Mouse (Mus musculus) MEL (cell line): ENCODE measurements at regions not wholly inside any gene's neighbourhood (a gene's known extent, or its start where the extent isn't known, plus 50 kb on each side); places are given as distances from the start of the nearest gene placed in this dataset.

ENCODE experiments used
- DNase-seq: peaks from one replicate; pipeline ENCODE4 v3.0.0; 2011; ENCODE audit warnings: low read depth, low spot score
- H3K27ac ChIP-seq: 2 replicates; pipeline ENCODE4 v1.5.1; 2012; ENCODE audit warnings: low read depth, mild to moderate bottlenecking, control low read depth, low read length, moderate library complexity; ENCODE audit not compliant: control insufficient read depth
- H3K27me3 ChIP-seq, 2 experiments: fragments of 150-350 bp in 1 of 2; sonication (generic) in 1 of 2; 2 replicates each; pipeline ENCODE4 v1.6.1; 2012; ENCODE audit warnings: low read length in 2 of 2, mild to moderate bottlenecking in 2 of 2, improper control_type of control experiment in 1 of 2, moderate library complexity in 1 of 2; ENCODE audit not compliant: insufficient read depth in 2 of 2, control insufficient read depth in 1 of 2
- H3K36me3 ChIP-seq, 2 experiments: 2 replicates each; pipeline ENCODE4 v1.6.1; 2012 to 2014; ENCODE audit warnings: low read length in 2 of 2, improper control_type of control experiment in 1 of 2, inconsistent platforms in 1 of 2, mild to moderate bottlenecking in 1 of 2; ENCODE audit not compliant: insufficient read depth in 2 of 2, control insufficient read depth in 1 of 2
- H3K4me1 ChIP-seq, 2 experiments: fragments of 150-350 bp in 1 of 2; sonication (generic) in 1 of 2; 2 replicates each; pipeline ENCODE4 v1.6.1; 2012; ENCODE audit warnings: low read length in 2 of 2, improper control_type of control experiment in 1 of 2, mild to moderate bottlenecking in 1 of 2; ENCODE audit not compliant: insufficient read depth in 2 of 2, control insufficient read depth in 1 of 2
- H3K4me3 ChIP-seq, 2 experiments: fragments of 150-350 bp in 1 of 2; sonication (generic) in 1 of 2; 2 replicates each; pipeline ENCODE4 v1.5.1; 2012; ENCODE audit warnings: low read depth in 2 of 2, low read length in 2 of 2, mild to moderate bottlenecking in 2 of 2, moderate library complexity in 2 of 2, control low read depth in 1 of 2, improper control_type of control experiment in 1 of 2; ENCODE audit not compliant: control insufficient read depth in 1 of 2, insufficient read depth in 1 of 2
- H3K79me2 ChIP-seq: 2 replicates; pipeline ENCODE4 v1.6.1; 2012; ENCODE audit warnings: mild to moderate bottlenecking, low read length, moderate library complexity; ENCODE audit not compliant: control insufficient read depth, poor library complexity, insufficient read depth
- H3K9ac ChIP-seq: 2 replicates; pipeline ENCODE4 v1.6.1; 2012; ENCODE audit warnings: low read depth, mild to moderate bottlenecking, control low read depth, low read length, moderate library complexity; ENCODE audit not compliant: control insufficient read depth, poor library complexity, severe bottlenecking
- H3K9me3 ChIP-seq: fragments of 150-350 bp; sonication (generic); replicated peaks from 2 replicates; pipeline ENCODE4 v1.6.1; 2012; ENCODE audit warnings: mild to moderate bottlenecking, low read length, improper control_type of control experiment, moderate library complexity; ENCODE audit not compliant: insufficient read depth
- CHD1 ChIP-seq: IDR thresholded peaks from 2 replicates; pipeline ENCODE4 v1.6.1; 2012; ENCODE audit warnings: low read depth, mild to moderate bottlenecking, inconsistent platforms, low read length, improper control_type of control experiment
- CHD2 ChIP-seq: IDR thresholded peaks from 2 replicates; pipeline ENCODE4 v1.6.1; 2011; ENCODE audit warnings: low read length, improper control_type of control experiment
- CTCF ChIP-seq, 3 experiments: IDR thresholded peaks in 2 of 3; conservative IDR thresholded peaks in 1 of 3; 2 replicates each; pipeline ENCODE4 v1.5.1; 2011 to 2012; ENCODE audit warnings: low read length in 3 of 3, low read depth in 2 of 3, mild to moderate bottlenecking in 2 of 3, improper control_type of control experiment in 1 of 3, inconsistent platforms in 1 of 3, mixed read lengths in 1 of 3, moderate library complexity in 1 of 3; ENCODE audit not compliant: control insufficient read depth in 1 of 3, insufficient read depth in 1 of 3, poor library complexity in 1 of 3, severe bottlenecking in 1 of 3
- E2F4 ChIP-seq: IDR thresholded peaks from 2 replicates; pipeline ENCODE4 v1.6.1; 2011; ENCODE audit warnings: low read depth, low read length, improper control_type of control experiment, borderline replicate concordance
- EP300 ChIP-seq, 2 experiments: IDR thresholded peaks; 2 replicates each; pipeline ENCODE4 v1.6.1; 2011; ENCODE audit warnings: improper control_type of control experiment in 2 of 2, low read length in 2 of 2, low read depth in 1 of 2, mild to moderate bottlenecking in 1 of 2
- ETS1 ChIP-seq: IDR thresholded peaks from 2 replicates; pipeline ENCODE4 v1.6.1; 2012; ENCODE audit warnings: low read depth, mild to moderate bottlenecking, inconsistent platforms, low read length, improper control_type of control experiment, moderate library complexity
- HCFC1 ChIP-seq: IDR thresholded peaks from 2 replicates; pipeline ENCODE4 v1.6.1; 2012; ENCODE audit warnings: low read depth, mild to moderate bottlenecking, inconsistent platforms, low read length, improper control_type of control experiment, moderate library complexity
- JUND ChIP-seq: IDR thresholded peaks from 2 replicates; pipeline ENCODE4 v1.6.1; 2011; ENCODE audit warnings: low read depth, mild to moderate bottlenecking, improper control_type of control experiment, low read length
- MAFK ChIP-seq: IDR thresholded peaks from 2 replicates; pipeline ENCODE4 v1.6.1; 2011; ENCODE audit warnings: low read depth, mild to moderate bottlenecking, low read length, improper control_type of control experiment, borderline replicate concordance
- MAX ChIP-seq: IDR thresholded peaks from 2 replicates; pipeline ENCODE4 v1.6.1; 2011; ENCODE audit warnings: low read length, improper control_type of control experiment
- MAZ ChIP-seq: IDR thresholded peaks from 2 replicates; pipeline ENCODE4 v1.6.1; 2012; ENCODE audit warnings: low read depth, mild to moderate bottlenecking, inconsistent platforms, low read length, improper control_type of control experiment
- MEF2A ChIP-seq: IDR thresholded peaks from 2 replicates; pipeline ENCODE4 v1.6.1; 2014; ENCODE audit warnings: low read depth, mild to moderate bottlenecking, inconsistent platforms, low read length, improper control_type of control experiment; ENCODE audit not compliant: poor library complexity, insufficient replicate concordance, severe bottlenecking; ENCODE audit errors: extremely low read depth
- MXI1 ChIP-seq: IDR thresholded peaks from 2 replicates; pipeline ENCODE4 v1.6.1; 2011; ENCODE audit warnings: mild to moderate bottlenecking, low read depth, low read length, improper control_type of control experiment
- MYC ChIP-seq: IDR thresholded peaks from 2 replicates; pipeline ENCODE4 v1.6.1; 2011; ENCODE audit warnings: low read depth, mild to moderate bottlenecking, low read length, improper control_type of control experiment, moderate library complexity
- NELFE ChIP-seq: IDR thresholded peaks from 2 replicates; pipeline ENCODE4 v1.6.1; 2011; ENCODE audit warnings: low read depth, low read length, improper control_type of control experiment
- NRF1 ChIP-seq: IDR thresholded peaks from 2 replicates; pipeline ENCODE4 v1.6.1; 2014; ENCODE audit warnings: low read depth, mild to moderate bottlenecking, inconsistent platforms, low read length, improper control_type of control experiment, moderate library complexity; ENCODE audit not compliant: poor library complexity, insufficient read depth, severe bottlenecking
- POLR2A ChIP-seq, 2 experiments: IDR thresholded peaks; 2 replicates each; pipeline ENCODE4 v1.6.1; 2011 to 2012; ENCODE audit warnings: low read length in 2 of 2, mild to moderate bottlenecking in 2 of 2, control low read depth in 1 of 2, improper control_type of control experiment in 1 of 2, low read depth in 1 of 2, moderate library complexity in 1 of 2; ENCODE audit not compliant: control insufficient read depth in 1 of 2, insufficient read depth in 1 of 2, poor library complexity in 1 of 2
- POLR2AphosphoS2 ChIP-seq: IDR thresholded peaks from 2 replicates; pipeline ENCODE4 v1.6.1; 2011; ENCODE audit warnings: low read length, improper control_type of control experiment
- POLR2AphosphoS5 ChIP-seq: IDR thresholded peaks from 2 replicates; pipeline ENCODE4 v1.6.1; 2012; ENCODE audit warnings: low read depth, borderline replicate concordance, mild to moderate bottlenecking, inconsistent platforms, low read length, moderate library complexity, mixed read lengths
- RAD21 ChIP-seq: IDR thresholded peaks from 2 replicates; pipeline ENCODE4 v1.6.1; 2011; ENCODE audit warnings: mild to moderate bottlenecking, low read depth, low read length, improper control_type of control experiment
- RCOR1 ChIP-seq: IDR thresholded peaks from 2 replicates; pipeline ENCODE4 v1.6.1; 2012; ENCODE audit warnings: low read depth, mild to moderate bottlenecking, inconsistent platforms, low read length, improper control_type of control experiment
- SIN3A ChIP-seq: IDR thresholded peaks from 2 replicates; pipeline ENCODE4 v1.6.1; 2012; ENCODE audit warnings: low read length, improper control_type of control experiment, inconsistent platforms
- SMC3 ChIP-seq: IDR thresholded peaks from 2 replicates; pipeline ENCODE4 v1.6.1; 2011; ENCODE audit warnings: low read depth, low read length, improper control_type of control experiment
- TAL1 ChIP-seq: IDR thresholded peaks from 2 replicates; pipeline ENCODE4 v1.6.1; 2012; ENCODE audit warnings: mild to moderate bottlenecking, inconsistent platforms, low read length, moderate library complexity, mixed read lengths
- TBP ChIP-seq: IDR thresholded peaks from 2 replicates; pipeline ENCODE4 v1.8.0; 2011; ENCODE audit warnings: low read depth, low read length, improper control_type of control experiment
- TCF12 ChIP-seq: IDR thresholded peaks from 2 replicates; pipeline ENCODE4 v1.6.1; 2014; ENCODE audit warnings: low read depth, mild to moderate bottlenecking, inconsistent platforms, low read length, improper control_type of control experiment, moderate library complexity
- UBTF ChIP-seq: IDR thresholded peaks from 2 replicates; pipeline ENCODE4 v1.6.1; 2012; ENCODE audit warnings: low read depth, mild to moderate bottlenecking, inconsistent platforms, low read length, improper control_type of control experiment, moderate library complexity, borderline replicate concordance; ENCODE audit not compliant: insufficient read depth
- USF1 ChIP-seq: IDR thresholded peaks from 2 replicates; pipeline ENCODE4 v1.6.1; 2014; ENCODE audit warnings: low read depth, mild to moderate bottlenecking, inconsistent platforms, low read length, improper control_type of control experiment, moderate library complexity
- ZMIZ1 ChIP-seq: IDR thresholded peaks from 2 replicates; pipeline ENCODE4 v1.6.1; 2012; ENCODE audit warnings: low read depth, mild to moderate bottlenecking, inconsistent platforms, low read length, improper control_type of control experiment, moderate library complexity
- ZNF384 ChIP-seq: IDR thresholded peaks from 2 replicates; pipeline ENCODE4 v1.6.1; 2012; ENCODE audit warnings: low read depth, mild to moderate bottlenecking, inconsistent platforms, low read length, improper control_type of control experiment

GRCm38 (mm10) chr8:91863505-91863904 is 61.6 kb upstream of the Irx3 start:
- no peaks in the 10 kb centered on the region for H3K27me3 ChIP-seq
- no peak overlapping the region for H3K4me3 ChIP-seq
- H3K27ac ChIP-seq: no peak overlapping the region
- no peaks in the 10 kb centered on the region for H3K36me3 ChIP-seq
- TF ChIP-seq ZNF384 (no peak), HCFC1 (no peak), E2F4 (no peak), UBTF (no peak), MAZ (no peak), CHD1 (no peak), TBP (no peak), MAX (no peak), ETS1 (no peak), MEF2A (no peak), NRF1 (no peak), USF1 (no peak), EP300 (IDR thresholded peaks at IDR 0.05; ENCODE audit: low read depth in 1 of 2, low read length in 2 of 2) (no peak), NELFE (no peak), MYC (no peak), CTCF (IDR thresholded peaks at IDR 0.05 in 2 of 3, conservative IDR thresholded peaks at IDR 0.05 in 1 of 3; ENCODE audit: control insufficient read depth in 1 of 3, insufficient read depth in 1 of 3, low read depth in 2 of 3, low read length in 3 of 3, poor library complexity in 1 of 3, severe bottlenecking in 1 of 3) (no peak), RAD21 (no peak), TAL1 (no peak), SMC3 (no peak)
- DNase-seq: no peak
- no peaks in the 10 kb centered on the region for H3K9me3 ChIP-seq
- no peak overlapping the region for H3K9ac ChIP-seq
- no peaks in the 10 kb centered on the region for H3K79me2 ChIP-seq
- H3K4me1 ChIP-seq: no peaks in the 10 kb centered on the region

- Histone ChIP-seq H3K79me2 (no peaks in the 10 kb centered on the region), H3K36me3 (no peaks in the 10 kb centered on the region), H3K4me3 (no peak overlapping the region), H3K9me3 (no peaks in the 10 kb centered on the region), H3K27ac (no peak overlapping the region), H3K4me1 (no peaks in the 10 kb centered on the region), H3K27me3 (no peaks in the 10 kb centered on the region), H3K9ac (no peak overlapping the region)
- no peak for TF ChIP-seq POLR2AphosphoS5
- no peak for TF ChIP-seq CHD2
- TF ChIP-seq ZMIZ1: no peak
- TF ChIP-seq TCF12: no peak
- TF ChIP-seq JUND: no peak
- no peak for TF ChIP-seq MAZ
- no peak for TF ChIP-seq ZNF384
- no peak for TF ChIP-seq CTCF (IDR thresholded peaks at IDR 0.05 in 2 of 3, conservative IDR thresholded peaks at IDR 0.05 in 1 of 3; ENCODE audit: control insufficient read depth in 1 of 3, insufficient read depth in 1 of 3, low read depth in 2 of 3, low read length in 3 of 3, poor library complexity in 1 of 3, severe bottlenecking in 1 of 3)
- TF ChIP-seq POLR2A (IDR thresholded peaks at IDR 0.05; ENCODE audit: control insufficient read depth in 1 of 2, insufficient read depth in 1 of 2, low read depth in 1 of 2, low read length in 2 of 2, poor library complexity in 1 of 2): no peak
- no peak for TF ChIP-seq POLR2AphosphoS2
- TF ChIP-seq USF1: no peak
- TF ChIP-seq UBTF: no peak
- no peak for TF ChIP-seq MAFK
- no peak for TF ChIP-seq NELFE
- no peak for TF ChIP-seq RCOR1
- TF ChIP-seq SIN3A: no peak
- TF ChIP-seq CHD1: no peak
- TF ChIP-seq MXI1: no peak
- no peak for TF ChIP-seq HCFC1
- no peak for TF ChIP-seq MAX
- DNase-seq: no peak
Measured at GRCm38 (mm10) chr8:91855881-91856280, 54.0 kb upstream of the Irx3 start.
